Mouse (Mus musculus) ES-E14 (cell line): Measurements from ENCODE around the gene Ctnnd2. TPM values are rescaled to one million over a fixed set of nuclear protein-coding genes. Genes with fewer than 3 reads are reported as not detected.

Experiments
- DNase-seq: peaks from one replicate; pipeline ENCODE4 v3.0.0-alpha.2; 2013; ENCODE audit warnings: low read depth, low spot score
- H3K27ac ChIP-seq: 2 replicates; pipeline ENCODE4 v1.5.1; 2012; ENCODE audit warnings: low read depth, mild to moderate bottlenecking, low read length, moderate library complexity, mixed read lengths; ENCODE audit not compliant: poor library complexity, insufficient read depth, severe bottlenecking
- H3K36me3 ChIP-seq: 2 replicates; pipeline ENCODE4 v1.6.1; 2012; ENCODE audit warnings: mild to moderate bottlenecking, low read length, moderate library complexity, mixed read lengths; ENCODE audit not compliant: control insufficient read depth, poor library complexity, insufficient read depth, severe bottlenecking
- H3K4me1 ChIP-seq, 2 experiments: fragments of 150-350 bp in 1 of 2; sonication (generic) in 1 of 2; 2 replicates each; pipeline ENCODE4 v1.6.1; 2012; ENCODE audit warnings: low read length in 2 of 2, mild to moderate bottlenecking in 1 of 2, mixed read lengths in 1 of 2; ENCODE audit not compliant: control insufficient read depth in 2 of 2, insufficient read depth in 2 of 2, poor library complexity in 1 of 2
- H3K4me3 ChIP-seq, 2 experiments: fragments of 150-350 bp in 1 of 2; sonication (generic) in 1 of 2; 2 replicates each; pipeline ENCODE4 v1.5.1; 2012; ENCODE audit warnings: low read length in 2 of 2, low read depth in 1 of 2, mild to moderate bottlenecking in 1 of 2, mixed read lengths in 1 of 2; ENCODE audit not compliant: insufficient read depth in 1 of 2, poor library complexity in 1 of 2, severe bottlenecking in 1 of 2
- H3K9ac ChIP-seq: 2 replicates; pipeline ENCODE4 v1.6.1; 2012; ENCODE audit warnings: low read depth, mild to moderate bottlenecking, low read length, mixed read lengths; ENCODE audit not compliant: poor library complexity, insufficient read depth, severe bottlenecking
- H3K9me3 ChIP-seq: fragments of 150-350 bp; sonication (generic); 2 replicates; pipeline ENCODE4 v1.6.1; 2012; ENCODE audit warnings: low read depth, mild to moderate bottlenecking, low read length; ENCODE audit not compliant: control insufficient read depth, insufficient read depth
- CHD2 ChIP-seq: IDR thresholded peaks from 2 replicates; pipeline ENCODE4 v1.6.1; 2014; ENCODE audit warnings: mild to moderate bottlenecking, low read depth, low read length, inconsistent platforms
- HCFC1 ChIP-seq: IDR thresholded peaks from 2 replicates; pipeline ENCODE4 v1.6.1; 2012; ENCODE audit warnings: low read length, inconsistent platforms, borderline replicate concordance; ENCODE audit not compliant: insufficient read depth
- MAFK ChIP-seq: IDR thresholded peaks from 2 replicates; pipeline ENCODE4 v1.6.1; 2014; ENCODE audit warnings: mild to moderate bottlenecking, low read depth, low read length, inconsistent platforms; ENCODE audit not compliant: insufficient read depth
- ZC3H11A ChIP-seq: IDR thresholded peaks from 2 replicates; pipeline ENCODE4 v1.6.1; 2012; ENCODE audit warnings: low read depth, mild to moderate bottlenecking, inconsistent platforms, low read length, borderline replicate concordance
- ZNF384 ChIP-seq: IDR thresholded peaks from 2 replicates; pipeline ENCODE4 v1.6.1; 2012; ENCODE audit warnings: low read depth, low read length, inconsistent platforms
- in situ Hi-C, 2 experiments: fragments of 600-800 bp; cut with MboI; formaldehyde crosslinking; loops; one replicate each; pipeline ENCODE4 v1.15.1; 2025; ENCODE audit warnings: low sequenced_read_pairs in 2 of 2, inconsistent platforms in 1 of 2; ENCODE audit not compliant: unreplicated experiment in 2 of 2
- total RNA-seq: library from RNA; depleted of rRNA; stranded (reverse); fragments of 300-350 nt; gene quantifications from 2 replicates; pipeline ENCODE4 v1.2.3, GENCODE M21; 2012

Ctnnd2 gene
- total RNA-seq, 1 experiment: 3.6 TPM

- H3K9ac ChIP-seq: no peak overlapping the region
- no peak for TF ChIP-seq MAFK
- no peak for TF ChIP-seq HCFC1
- TF ChIP-seq CHD2: no peak
- no peak for TF ChIP-seq ZNF384
- no peak for TF ChIP-seq ZC3H11A
- H3K27ac ChIP-seq: no peak overlapping the region
- no peak for DNase-seq
- no peak overlapping the region for H3K4me3 ChIP-seq
- H3K36me3 ChIP-seq: no peaks in the 10 kb centered on the region
- peaks cover 0 to 3% of the 10 kb centered on the region in 2 experiments; a peak in 1 of 4 replicates for H3K4me1 ChIP-seq
- in situ Hi-C loops: no loop called here
- H3K9me3 ChIP-seq: no peaks in the 10 kb centered on the region
Observed at GRCm38 (mm10) chr15:30174321-30174720, 1.9 kb downstream of the Ctnnd2 start.

- no peak overlapping the region for H3K9ac ChIP-seq
- in situ Hi-C loops: no loop called here
- no peak for DNase-seq
- H3K27ac ChIP-seq: no peak overlapping the region
- H3K36me3 ChIP-seq: no peaks in the 10 kb centered on the region
- no peaks in the 10 kb centered on the region for H3K4me1 ChIP-seq
- no peaks in the 10 kb centered on the region for H3K9me3 ChIP-seq
- H3K4me3 ChIP-seq: no peak overlapping the region
- TF ChIP-seq MAFK (no peak), ZNF384 (no peak), CHD2 (no peak), ZC3H11A (no peak), HCFC1 (no peak)
Observed at GRCm38 (mm10) chr15:30184020-30184419, 11.6 kb downstream of the Ctnnd2 start.

GRCm38 (mm10) chr15:30190872-30191271, 18.5 kb downstream of the Ctnnd2 start:
- no peaks in the 10 kb centered on the region for H3K36me3 ChIP-seq
- H3K4me1 ChIP-seq: no peaks in the 10 kb centered on the region
- no peaks in the 10 kb centered on the region for H3K9me3 ChIP-seq
- no peak overlapping the region for H3K27ac ChIP-seq
- TF ChIP-seq MAFK (no peak), ZNF384 (no peak), CHD2 (no peak), HCFC1 (no peak), ZC3H11A (no peak)
- H3K4me3 ChIP-seq: no peak overlapping the region
- DNase-seq: no peak
- in situ Hi-C loops: no loop called here
- no peak overlapping the region for H3K9ac ChIP-seq

DNA sequence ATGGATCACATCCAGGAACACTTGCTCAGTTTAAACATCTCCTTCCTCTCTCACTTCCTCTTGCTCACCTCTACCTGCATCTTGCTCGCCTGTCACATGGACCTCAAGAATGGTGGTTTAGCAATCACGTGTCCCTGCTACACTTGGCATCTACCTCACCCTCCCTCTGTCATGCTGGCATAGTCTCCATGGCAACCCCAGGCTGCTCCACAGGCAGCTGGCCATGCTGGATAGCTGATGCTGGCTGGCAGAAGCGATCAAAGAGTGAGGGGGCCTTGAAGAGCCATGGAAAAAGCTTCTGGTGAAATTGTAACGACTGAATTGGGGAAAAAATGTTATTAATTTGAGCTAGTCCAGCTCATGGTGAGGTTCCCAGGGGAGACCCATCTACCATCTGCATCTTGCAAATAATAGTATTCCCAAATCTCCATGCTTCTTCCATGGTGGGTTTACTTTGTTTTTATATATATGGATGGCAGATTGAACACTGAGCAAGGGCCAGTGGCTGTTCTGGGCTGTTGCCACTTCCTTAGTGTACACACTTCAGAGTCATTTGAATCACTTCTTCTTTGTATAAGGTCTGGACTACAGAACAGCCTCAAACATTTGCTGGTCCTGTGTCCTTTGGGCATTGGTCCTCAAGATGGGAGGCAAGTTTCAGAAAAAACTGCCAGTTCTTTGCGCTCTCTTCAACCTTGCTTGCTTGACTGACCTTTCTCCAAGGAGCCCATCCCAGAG, 19.7 kb downstream of the Ctnnd2 start:
- Histone ChIP-seq H3K9ac (no peak overlapping the region), H3K27ac (no peak overlapping the region), H3K36me3 (no peaks in the 10 kb centered on the region), H3K4me1 (no peaks in the 10 kb centered on the region), H3K4me3 (no peak overlapping the region), H3K9me3 (no peaks in the 10 kb centered on the region)
- DNase-seq: no peak
- in situ Hi-C loops: no loop called here
- TF ChIP-seq ZNF384 (no peak), ZC3H11A (no peak), HCFC1 (no peak), CHD2 (no peak), MAFK (no peak)
